Mouse (Mus musculus) spleen, postnatal 0 days (tissue): ENCODE data around the gene Olfr52. TPM values are rescaled to one million over a fixed set of nuclear protein-coding genes. Genes with fewer than 3 reads are reported as not detected.

Experiments
- polyA plus RNA-seq: library from polyadenylated mRNA; unstranded; fragments of >200 nt; fragmentation: Nextera tagmentation; extraction: Ambion mirVana; gene quantifications from 2 replicates; pipeline ENCODE4 v1.2.1, GENCODE M21; 2015

The Olfr52 gene
- polyA plus RNA-seq: not detected in 2 replicates

DNA sequence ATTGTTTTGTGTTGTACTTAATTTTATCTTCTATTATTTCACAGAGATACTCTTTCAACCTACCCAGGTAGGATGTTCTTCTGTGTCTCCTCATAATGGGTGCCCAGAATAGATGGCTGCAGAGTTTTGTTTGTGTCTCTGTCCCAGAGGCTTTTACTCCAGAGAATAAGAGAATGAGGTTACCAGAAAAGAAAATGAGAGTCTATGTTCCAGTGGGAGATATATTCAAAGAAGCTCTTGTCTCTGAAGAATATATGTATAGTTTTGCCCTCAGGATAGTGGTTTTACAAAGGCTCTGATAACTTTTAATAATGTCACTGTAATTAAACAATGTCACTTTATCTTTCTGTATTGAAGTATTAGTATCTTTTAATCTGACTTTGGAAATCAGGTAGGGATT lies at the start of gene Olfr52:
Olfr52 (minus strand) TSS at position 101 of the 400 bp plus-strand sequence.

GRCm38 (mm10) chr2:86231301-86231700 lies 45.8 kb upstream of the Olfr52 start, which contains the start of gene Olfr1047:
Gene Olfr1047 (minus strand): TSS chr2:86231401.

GRCm38 (mm10) chr2:86219214-86219613 lies 33.7 kb upstream of the Olfr52 start, which contains the start of gene Olfr1046:
Gene Olfr1046 (minus strand): TSS chr2:86219314.

GRCm38 (mm10) chr2:86202909-86203308 lies 17.4 kb upstream of the Olfr52 start, which contains the start of gene Olfr1045:
Gene Olfr1045 (minus strand): TSS chr2:86203009.

GRCm38 (mm10) chr2:86177720-86178119 lies 7.8 kb downstream of the Olfr52 start, which contains the start of gene Olfr1044:
Gene Olfr1044 (minus strand): TSS chr2:86177820.

GRCm38 (mm10) chr2:86167422-86167821 lies 18.1 kb downstream of the Olfr52 start, which contains the start of gene Olfr1043:
Gene Olfr1043 (minus strand): TSS chr2:86167522.

DNA sequence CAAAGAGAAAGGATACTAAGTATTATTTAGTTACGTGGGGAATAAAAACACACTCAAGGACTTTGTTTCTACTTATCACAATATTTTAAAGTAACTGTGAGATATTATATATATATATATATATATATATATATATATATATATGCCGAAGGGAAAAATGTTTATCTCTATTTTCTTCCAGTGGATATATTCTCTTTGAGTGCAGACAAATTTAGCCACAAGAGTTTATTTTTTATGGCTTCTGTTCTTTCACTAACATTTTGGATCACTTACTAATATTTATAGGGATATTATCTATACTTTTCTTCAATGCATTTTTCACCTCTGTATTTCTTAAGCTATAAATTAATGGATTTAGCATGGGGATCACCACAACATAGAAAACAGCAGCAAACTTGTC lies 23.7 kb downstream of the Olfr52 start, which contains the start of gene Olfr1042:
Olfr1042 (minus strand) TSS at position 101 of the 400 bp plus-strand sequence.

DNA sequence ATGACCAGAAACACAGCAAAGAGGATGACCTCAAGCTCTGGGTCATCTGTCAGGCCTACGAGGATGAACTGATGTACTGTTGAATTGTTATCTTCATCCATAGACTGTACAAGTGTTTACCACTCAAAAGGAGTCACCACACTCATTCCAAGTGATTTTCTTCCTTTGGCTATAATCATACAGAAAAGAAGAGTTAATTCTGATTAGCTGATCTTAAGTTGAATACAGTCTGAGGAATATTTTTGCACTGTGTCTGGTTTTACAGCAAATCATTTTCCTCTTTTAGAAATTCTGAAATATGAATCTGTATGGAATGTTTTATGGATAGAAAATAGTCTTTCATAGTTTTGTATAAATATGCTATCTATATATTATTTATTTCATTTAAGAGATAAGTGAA lies 38.9 kb downstream of the Olfr52 start, which contains the start of gene Olfr1040:
Olfr1040 (minus strand) TSS at position 101 of the 400 bp plus-strand sequence.

GRCm38 (mm10) chr2:86135828-86136227 lies 49.7 kb downstream of the Olfr52 start, which contains the start of gene Olfr1039:
Gene Olfr1039 (minus strand): TSS chr2:86135928.

Other genes with a start within 250 kb of the Olfr52 start
- not detected in 2 replicates for gene Olfr1028, start 235.2 kb downstream of the Olfr52 start, polyA plus RNA-seq
- not detected in 2 replicates for gene Olfr1029, start 211.8 kb downstream of the Olfr52 start, polyA plus RNA-seq
- gene Olfr1030, start 206.4 kb downstream of the Olfr52 start, polyA plus RNA-seq: not detected in 2 replicates
- gene Olfr1031, start 195.4 kb downstream of the Olfr52 start, polyA plus RNA-seq: not detected in 2 replicates
- not detected in 2 replicates for gene Olfr1032, start 180.1 kb downstream of the Olfr52 start, polyA plus RNA-seq
- 5.2 and 5.3 TPM in 2 replicates for gene Olfr1033, start 165.1 kb downstream of the Olfr52 start, polyA plus RNA-seq
- gene Olfr1034, start 139.8 kb downstream of the Olfr52 start, polyA plus RNA-seq: 0.05 and 0.07 TPM in 2 replicates
- gene Olfr1036, start 111.7 kb downstream of the Olfr52 start, polyA plus RNA-seq: not detected in 2 replicates
- not detected in 2 replicates for gene Olfr1037, start 98.3 kb downstream of the Olfr52 start, polyA plus RNA-seq
- gene Olfr1039, start 49.8 kb downstream of the Olfr52 start, polyA plus RNA-seq: not detected in 2 replicates
- gene Olfr1040, start 39.0 kb downstream of the Olfr52 start, polyA plus RNA-seq: not detected in 2 replicates
- gene Olfr1042, start 23.8 kb downstream of the Olfr52 start, polyA plus RNA-seq: not detected in 2 replicates
- not detected in 2 replicates for gene Olfr1043, start 18.2 kb downstream of the Olfr52 start, polyA plus RNA-seq
- gene Olfr1044, start 7.9 kb downstream of the Olfr52 start, polyA plus RNA-seq: 0.27 TPM in 1 of 2 replicates, not detected in the other
- gene Olfr1045, start 17.3 kb upstream of the Olfr52 start, polyA plus RNA-seq: not detected in 2 replicates
- not detected in 2 replicates for gene Olfr1046, start 33.6 kb upstream of the Olfr52 start, polyA plus RNA-seq
- not detected in 2 replicates for gene Olfr1047, start 45.7 kb upstream of the Olfr52 start, polyA plus RNA-seq
- not detected in 2 replicates for gene Olfr1048, start 54.6 kb upstream of the Olfr52 start, polyA plus RNA-seq
- not detected in 2 replicates for gene Olfr1049, start 72.6 kb upstream of the Olfr52 start, polyA plus RNA-seq
- not detected in 2 replicates for gene Olfr1051, start 93.4 kb upstream of the Olfr52 start, polyA plus RNA-seq
- gene Olfr1052, start 106.8 kb upstream of the Olfr52 start, polyA plus RNA-seq: not detected in 2 replicates
- not detected in 2 replicates for gene Olfr1053, start 129.6 kb upstream of the Olfr52 start, polyA plus RNA-seq
- gene Olfr1054, start 149.8 kb upstream of the Olfr52 start, polyA plus RNA-seq: not detected in 2 replicates
- gene Olfr1055, start 164.6 kb upstream of the Olfr52 start, polyA plus RNA-seq: not detected in 2 replicates
- gene Olfr1056, start 176.8 kb upstream of the Olfr52 start, polyA plus RNA-seq: not detected in 2 replicates
- not detected in 2 replicates for gene Olfr1057, start 192.7 kb upstream of the Olfr52 start, polyA plus RNA-seq
- not detected in 2 replicates for gene Olfr1058, start 202.9 kb upstream of the Olfr52 start, polyA plus RNA-seq
- not detected in 2 replicates for gene Olfr1061, start 228.4 kb upstream of the Olfr52 start, polyA plus RNA-seq
- gene Olfr1062, start 241.1 kb upstream of the Olfr52 start, polyA plus RNA-seq: not detected in 2 replicates